Mouse (Mus musculus): ENCODE measurements around the gene Fam32a.

DNA sequence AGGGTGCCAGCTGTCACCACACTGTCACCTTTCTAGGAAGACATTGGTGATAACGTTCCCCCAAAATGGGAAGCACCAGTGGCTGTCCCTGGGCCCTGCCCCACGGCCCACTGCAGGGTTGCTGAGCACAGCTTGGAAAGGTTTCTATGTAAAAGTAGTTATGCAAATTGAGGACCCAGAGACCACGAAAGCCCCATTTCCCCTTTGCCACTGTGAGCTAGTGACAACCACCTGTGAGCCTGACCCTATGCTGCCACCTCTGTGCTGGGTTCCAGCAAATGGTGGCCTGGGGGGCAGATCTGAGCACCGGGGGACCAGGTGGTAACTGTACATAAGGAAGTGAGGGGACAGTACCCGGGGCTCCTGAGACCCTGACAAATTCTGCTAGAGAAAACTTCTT, 54.3 kb downstream of the Fam32a start:
- TF ChIP-seq CTCF (IDR thresholded peaks at IDR 0.05; ENCODE audit: borderline replicate concordance, insufficient read depth, low read length) (no peak), POLR2A (IDR thresholded peaks at IDR 0.05; ENCODE audit: low read depth, low read length) (no peak)
